Mouse (Mus musculus) hindbrain, embryonic 11.5 days (tissue): ENCODE measurements around the gene Hand1. TPM values are rescaled to one million over a fixed set of nuclear protein-coding genes. Genes with fewer than 3 reads are reported as not detected.

Experiments used
- ATAC-seq: fragments of 200-750 bp; cut with Nextera tagmentation; 2 replicates; pipeline ENCODE4 v1.8.0; 2017; ENCODE audit warnings: mild to moderate bottlenecking, moderate TSS enrichment, moderate library complexity; ENCODE audit not compliant: low FRiP score
- DNase-seq: peaks from one replicate; pipeline ENCODE4 v3.0.0-alpha.2; 2015; ENCODE audit warnings: low spot score
- H3K27ac ChIP-seq: fragments of 300-500 bp; sonication (generic); 2 replicates; pipeline ENCODE4 v1.5.1; 2014; ENCODE audit warnings: mild to moderate bottlenecking, low read depth, low read length
- H3K27me3 ChIP-seq: fragments of 300-500 bp; sonication (generic); 2 replicates; pipeline ENCODE4 v1.6.1; 2014; ENCODE audit warnings: mild to moderate bottlenecking, low read length, moderate library complexity, mixed read lengths; ENCODE audit not compliant: control insufficient read depth, insufficient read depth
- H3K36me3 ChIP-seq: fragments of 300-500 bp; sonication (generic); 2 replicates; pipeline ENCODE4 v1.6.1; 2014; ENCODE audit warnings: mild to moderate bottlenecking, low read length, moderate library complexity, mixed read lengths; ENCODE audit not compliant: control insufficient read depth, insufficient read depth
- H3K4me1 ChIP-seq: fragments of 300-500 bp; sonication (generic); replicated peaks from 2 replicates; pipeline ENCODE4 v1.6.1; 2014; ENCODE audit warnings: low read length, mixed read lengths; ENCODE audit not compliant: control insufficient read depth, insufficient read depth
- H3K4me2 ChIP-seq: fragments of 300-500 bp; sonication (generic); replicated peaks from 2 replicates; pipeline ENCODE4 v1.6.1; 2014; ENCODE audit warnings: mild to moderate bottlenecking, low read depth, low read length
- H3K4me3 ChIP-seq: fragments of 300-500 bp; sonication (generic); 2 replicates; pipeline ENCODE4 v1.5.1; 2014; ENCODE audit warnings: low read depth, low read length
- H3K9ac ChIP-seq: fragments of 300-500 bp; sonication (generic); 2 replicates; pipeline ENCODE4 v1.6.1; 2014; ENCODE audit warnings: low read depth, low read length
- H3K9me3 ChIP-seq: fragments of 300-500 bp; sonication (generic); 2 replicates; pipeline ENCODE4 v1.6.1; 2016; ENCODE audit warnings: low read length; ENCODE audit not compliant: control insufficient read depth
- WGBS: fragments of 180-500 bp; shearing (Covaris S2); extraction: QIAGEN DNeasy Blood & Tissue Kit; methylation state at CpG from one replicate; pipeline ENCODE4 v1.1.7; 2014; 5-methylcytosine and 5-hydroxymethylcytosine counted together
- polyA plus RNA-seq: library from polyadenylated mRNA; unstranded; fragments of >200 nt; fragmentation: Nextera tagmentation; extraction: Ambion mirVana; gene quantifications from 2 replicates; pipeline ENCODE4 v1.2.1, GENCODE M21; 2014

Hand1 gene
- polyA plus RNA-seq, 1 experiment from 2014 or later: not detected

DNA sequence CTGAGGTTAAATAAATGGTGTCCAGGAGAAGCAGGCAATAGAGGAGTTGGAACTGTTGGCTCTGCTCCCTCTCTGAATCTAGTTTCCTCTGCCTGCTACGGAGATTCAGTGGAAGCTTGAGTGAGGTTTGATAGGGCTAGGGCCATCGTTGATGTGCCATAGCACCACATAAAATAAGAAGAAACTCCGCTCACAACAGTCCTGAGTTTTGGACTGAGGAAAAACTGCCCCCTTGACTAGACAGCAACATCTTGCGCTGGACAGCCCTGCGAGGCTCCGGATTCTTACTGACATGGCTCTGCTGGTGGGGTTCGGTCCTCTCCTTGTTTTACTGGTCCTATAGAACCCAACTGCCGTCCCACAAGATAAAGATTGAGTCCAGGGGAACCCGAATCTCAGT is 3.8 kb upstream of the Hand1 start:
- no peak overlapping the region for H3K27ac ChIP-seq
- H3K4me3 ChIP-seq: no peak overlapping the region
- no peak for ATAC-seq
- H3K27me3 ChIP-seq: peaks cover 92% of the 10 kb centered on the region
- no peaks in the 10 kb centered on the region for H3K9me3 ChIP-seq
- no peak overlapping the region for H3K4me2 ChIP-seq
- peaks cover 2% of the 10 kb centered on the region; the same call in 1 of the 2 replicates for H3K4me1 ChIP-seq
- 5% methylated on average over 9 of the region's 9 CpGs for WGBS
- no peak overlapping the region for H3K9ac ChIP-seq
- H3K36me3 ChIP-seq: no peaks in the 10 kb centered on the region
- no peak for DNase-seq

DNA sequence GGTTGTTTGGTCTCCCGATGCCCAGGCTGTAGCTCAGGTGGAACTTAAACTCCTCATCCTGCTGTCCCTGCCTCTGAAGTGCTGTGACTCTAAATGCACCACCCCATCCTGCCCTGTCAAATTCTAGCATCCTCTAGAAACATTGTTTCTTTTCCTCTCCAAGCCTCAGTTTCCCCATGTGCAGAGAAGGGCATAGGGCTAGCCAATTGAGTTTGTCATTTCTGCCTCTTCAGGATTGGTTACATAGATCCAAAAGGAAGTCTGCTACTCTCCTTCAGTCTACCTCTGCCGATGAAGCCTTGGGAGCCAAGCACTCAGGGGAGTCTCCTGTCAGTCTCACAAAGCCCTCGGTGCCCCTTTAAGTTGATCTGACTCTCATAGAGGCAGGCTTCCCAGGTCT is 3.3 kb upstream of the Hand1 start:
- Histone ChIP-seq H3K4me2 (no peak overlapping the region), H3K27me3 (peaks cover 93% of the 10 kb centered on the region), H3K4me1 (peaks cover 2% of the 10 kb centered on the region; the same call in 1 of the 2 replicates), H3K27ac (no peak overlapping the region), H3K4me3 (no peak overlapping the region), H3K9me3 (no peaks in the 10 kb centered on the region), H3K36me3 (no peaks in the 10 kb centered on the region), H3K9ac (no peak overlapping the region)
- DNase-seq: no peak
- WGBS: 6% methylated on average over 3 of the region's 3 CpGs
- no peak for ATAC-seq

DNA sequence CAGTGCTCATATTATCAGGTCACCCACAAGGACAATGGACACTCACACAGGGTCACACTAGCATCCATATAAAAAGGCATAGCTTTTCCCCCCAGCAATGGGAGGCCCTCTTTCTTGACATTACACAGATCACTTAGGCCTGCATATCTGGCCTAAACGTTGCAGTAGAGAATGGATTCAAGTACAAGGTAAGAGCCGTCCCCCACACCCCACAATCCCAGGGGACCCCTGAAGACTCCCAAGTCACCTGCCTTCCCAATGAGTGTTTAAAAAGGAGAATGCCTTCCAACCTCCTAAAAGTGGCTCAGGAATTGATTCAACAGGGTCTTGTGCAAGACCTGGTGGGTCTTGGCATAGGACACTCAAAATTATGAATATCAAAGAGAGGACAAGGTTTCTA is 2.7 kb upstream of the Hand1 start:
- DNase-seq: peak; percentile 27

DNA sequence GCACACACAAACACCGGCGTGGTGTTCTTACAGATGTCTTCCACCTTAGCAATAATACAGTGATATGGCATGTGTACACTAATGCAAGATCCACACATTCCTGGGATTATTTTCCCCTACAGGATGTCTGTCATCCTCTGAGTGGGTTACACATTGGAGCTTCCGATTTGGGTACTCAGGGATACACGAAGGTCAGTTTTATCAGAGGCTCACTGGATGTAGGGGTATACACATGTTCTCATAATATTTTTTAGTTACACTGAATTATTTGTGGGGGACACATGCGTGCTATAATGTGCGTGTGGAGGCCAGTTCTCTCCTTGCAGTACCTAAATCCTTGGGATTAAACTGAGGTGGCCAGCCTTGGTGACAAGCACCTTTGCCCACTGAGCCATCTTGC is 1.4 kb upstream of the Hand1 start:
- no peak overlapping the region for H3K4me2 ChIP-seq
- ATAC-seq (no peak), DNase-seq (peak; percentile 50)
- H3K36me3 ChIP-seq: no peaks in the 10 kb centered on the region
- 8% methylated on average over 6 of the region's 6 CpGs for WGBS
- no peak overlapping the region for H3K9ac ChIP-seq
- H3K9me3 ChIP-seq: no peaks in the 10 kb centered on the region
- no peak overlapping the region for H3K4me3 ChIP-seq
- H3K27me3 ChIP-seq: peaks cover 91% of the 10 kb centered on the region
- H3K4me1 ChIP-seq: peaks cover 2% of the 10 kb centered on the region; the same call in 1 of the 2 replicates
- no peak overlapping the region for H3K27ac ChIP-seq

More for the DNA sequence above, 2.7 kb upstream of the Hand1 start:
- Histone ChIP-seq H3K36me3 (no peaks in the 10 kb centered on the region), H3K27me3 (peaks cover 94% of the 10 kb centered on the region), H3K9ac (no peak overlapping the region), H3K4me2 (no peak overlapping the region), H3K4me3 (no peak overlapping the region), H3K27ac (no peak overlapping the region), H3K4me1 (peaks cover 2% of the 10 kb centered on the region; the same call in 1 of the 2 replicates), H3K9me3 (no peaks in the 10 kb centered on the region)
- WGBS: 12% methylated on average over 2 of the region's 2 CpGs
- no peak for ATAC-seq

DNA sequence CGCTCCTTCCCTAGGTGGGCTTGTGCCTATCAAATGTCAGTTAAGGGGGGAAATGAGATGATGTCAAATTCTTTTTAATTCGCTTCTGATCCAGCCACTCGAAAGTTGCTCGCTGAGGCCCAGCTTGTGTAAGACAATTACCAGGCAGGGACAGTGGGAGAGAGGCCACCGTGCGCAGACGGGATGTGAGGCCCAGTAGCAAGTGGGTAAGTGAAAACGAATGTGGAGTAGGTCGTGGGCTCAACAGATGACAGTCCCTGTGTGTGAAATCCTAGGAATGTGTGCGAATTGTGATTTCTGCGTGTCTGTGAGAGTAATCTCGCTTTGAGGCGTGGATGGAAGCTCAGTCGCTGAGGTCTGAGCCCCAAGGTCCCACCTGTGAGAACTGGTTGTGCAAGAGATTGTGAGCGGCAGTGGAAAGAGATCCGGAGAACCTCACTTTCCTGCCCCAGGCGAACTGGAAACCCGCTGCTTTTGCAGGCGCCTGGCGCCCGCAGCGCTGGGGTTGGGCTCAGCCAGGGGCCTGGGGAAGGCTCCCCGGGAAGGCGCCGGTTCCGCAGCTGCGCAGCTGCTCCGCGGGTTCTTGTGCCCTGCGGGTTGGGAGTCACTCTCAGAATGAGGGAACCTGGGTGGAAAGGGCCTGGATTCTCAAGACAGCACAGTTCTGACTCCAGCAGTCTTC is 819 bp upstream of the Hand1 start:
- peaks cover 2% of the 10 kb centered on the region; the same call in 1 of the 2 replicates for H3K4me1 ChIP-seq
- H3K4me2 ChIP-seq: no peak overlapping the region
- no peak overlapping the region for H3K4me3 ChIP-seq
- H3K27me3 ChIP-seq: peaks cover 88% of the 10 kb centered on the region
- no peaks in the 10 kb centered on the region for H3K36me3 ChIP-seq
- WGBS: under 1% methylated on average over 30 of the region's 30 CpGs
- no peaks in the 10 kb centered on the region for H3K9me3 ChIP-seq
- no peak for ATAC-seq
- H3K9ac ChIP-seq: no peak overlapping the region
- peak; percentile 56 for DNase-seq
- H3K27ac ChIP-seq: no peak overlapping the region

DNA sequence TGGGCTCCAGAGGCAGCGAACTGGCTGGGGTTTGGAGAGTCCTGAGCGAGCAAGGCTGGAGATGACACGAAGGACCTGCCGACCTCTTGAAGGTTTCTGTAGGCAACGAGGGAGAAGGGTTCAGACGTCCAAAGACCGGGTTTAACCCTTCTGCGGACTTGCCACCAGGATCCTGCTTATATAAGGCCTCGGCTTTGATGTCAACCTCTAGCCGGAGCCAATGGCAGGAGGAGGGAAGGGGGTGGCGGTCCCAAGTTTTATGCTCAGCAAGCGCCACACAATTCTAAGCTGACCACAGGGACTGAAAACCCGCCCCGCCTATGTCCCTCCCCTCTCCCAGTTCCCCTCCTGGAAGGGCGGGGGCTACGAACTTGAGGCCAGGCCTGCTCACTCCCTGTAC is 757 bp downstream of the Hand1 start:
- Histone ChIP-seq H3K36me3 (no peaks in the 10 kb centered on the region), H3K9ac (no peak overlapping the region), H3K9me3 (no peaks in the 10 kb centered on the region), H3K27me3 (peaks cover 89% of the 10 kb centered on the region), H3K4me1 (peaks cover 7% of the 10 kb centered on the region; the same call in 1 of the 2 replicates), H3K4me3 (no peak overlapping the region), H3K4me2 (no peak overlapping the region), H3K27ac (no peak overlapping the region)
- no peak for ATAC-seq
- 2% methylated on average over 16 of the region's 16 CpGs for WGBS
- no peak for DNase-seq

DNA sequence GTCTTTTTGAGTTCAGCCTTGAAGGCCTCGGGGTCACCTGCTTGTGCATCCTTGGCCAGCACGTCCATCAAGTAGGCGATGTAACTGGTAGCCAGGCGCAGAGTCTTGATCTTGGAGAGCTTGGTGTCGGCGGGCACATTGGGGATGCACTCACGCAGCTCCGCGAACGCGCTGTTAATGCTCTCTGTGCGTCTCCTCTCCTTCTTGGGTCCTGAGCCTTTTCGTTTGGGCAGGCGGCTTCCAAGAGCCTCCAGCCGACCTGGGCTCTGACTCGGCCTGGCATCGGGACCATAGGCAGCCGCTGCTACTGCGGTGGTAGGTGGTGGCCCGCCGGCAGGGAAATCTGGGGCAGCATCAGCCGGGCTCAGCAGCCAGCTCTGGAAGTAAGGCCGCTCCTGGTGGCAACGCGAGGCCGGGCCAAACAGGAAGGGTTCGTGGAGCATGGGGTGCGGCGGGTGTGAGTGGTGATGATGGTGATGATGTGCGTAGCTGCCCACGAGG is 1.3 kb downstream of the Hand1 start:
- 2% methylated on average over 31 of the region's 31 CpGs for WGBS
- H3K27me3 ChIP-seq: peaks cover 89% of the 10 kb centered on the region
- peak; percentile 63 for DNase-seq

DNA sequence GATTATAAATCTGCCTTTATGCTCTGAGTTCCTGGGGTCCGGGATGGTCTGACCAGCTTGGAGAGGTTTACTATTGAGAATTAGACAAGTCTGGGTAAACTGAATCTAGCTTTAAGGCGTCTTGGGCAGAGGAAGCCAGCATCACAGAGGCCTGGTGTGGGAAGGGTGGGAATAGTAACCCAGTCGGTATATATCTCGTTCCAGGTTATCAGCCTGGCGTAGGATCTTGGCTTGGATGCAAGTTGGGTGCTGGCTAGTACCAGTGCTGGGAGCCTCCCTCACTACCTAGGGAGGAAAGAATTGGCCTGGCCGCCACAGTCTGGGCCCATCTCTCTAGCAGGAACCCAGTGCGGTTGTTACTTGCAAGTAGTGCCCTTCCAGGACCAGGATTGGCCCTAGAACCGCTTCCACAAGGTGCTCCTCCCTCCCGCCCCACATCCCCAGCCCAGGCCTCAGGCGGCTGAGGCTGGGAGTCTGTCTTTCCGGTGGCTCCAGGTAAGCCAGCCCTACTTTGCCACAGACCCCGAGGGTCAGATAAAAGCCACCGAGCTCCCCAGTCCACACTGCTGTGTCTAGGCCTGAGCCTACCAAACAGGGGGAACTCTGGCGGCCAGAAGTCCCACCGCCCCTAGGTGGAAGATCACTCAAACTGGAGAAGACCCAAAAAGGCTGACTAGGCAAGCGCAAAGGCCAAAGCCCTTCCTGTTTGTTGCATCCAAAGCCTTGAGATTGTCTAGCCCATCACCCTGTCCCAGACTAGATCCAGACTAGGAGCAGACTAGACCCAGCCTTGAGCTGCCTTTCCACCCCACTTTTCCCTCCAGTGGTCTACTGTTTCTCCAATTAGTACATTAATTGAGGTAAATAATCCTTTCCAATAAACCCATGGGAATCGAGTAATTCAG is 2.5 kb downstream of the Hand1 start:
- Histone ChIP-seq H3K4me3 (no peak overlapping the region), H3K36me3 (no peaks in the 10 kb centered on the region), H3K9ac (no peak overlapping the region), H3K4me2 (no peak overlapping the region), H3K9me3 (no peaks in the 10 kb centered on the region), H3K27ac (no peak overlapping the region), H3K4me1 (peaks cover 7% of the 10 kb centered on the region; the same call in 1 of the 2 replicates), H3K27me3 (peaks cover 80% of the 10 kb centered on the region)
- ATAC-seq (no peak), DNase-seq (peak; percentile 66)
- 6% methylated on average over 17 of the region's 17 CpGs for WGBS

More for the DNA sequence above, 1.3 kb downstream of the Hand1 start:
- ATAC-seq: no peak
- no peaks in the 10 kb centered on the region for H3K36me3 ChIP-seq
- H3K4me1 ChIP-seq: peaks cover 7% of the 10 kb centered on the region; the same call in 1 of the 2 replicates
- H3K9me3 ChIP-seq: no peaks in the 10 kb centered on the region
- H3K4me3 ChIP-seq: no peak overlapping the region
- no peak overlapping the region for H3K9ac ChIP-seq
- no peak overlapping the region for H3K4me2 ChIP-seq
- H3K27ac ChIP-seq: no peak overlapping the region
